Mouse (Mus musculus) embryonic facial prominence, embryonic 11.5 days (tissue): Measurements from ENCODE around the gene Tnni3k. TPM values are rescaled to one million over a fixed set of nuclear protein-coding genes. Genes with fewer than 3 reads are reported as not detected.
A peak's percentile ranks its signal among the peaks of the same experiment; 100 is the strongest.

Experiments
- ATAC-seq: fragments of 200-750 bp; cut with Nextera tagmentation; replicated peaks from 2 replicates; pipeline ENCODE4 v1.8.0; 2017; ENCODE audit warnings: low read depth; ENCODE audit not compliant: insufficient number of reproducible peaks, low FRiP score, low TSS enrichment
- DNase-seq: peaks from one replicate; pipeline ENCODE4 v3.0.0-alpha.2; 2015; ENCODE audit warnings: low spot score
- H3K27ac ChIP-seq: fragments of 300-500 bp; sonication (generic); replicated peaks from 2 replicates; pipeline ENCODE4 v1.5.1; 2014; ENCODE audit warnings: mild to moderate bottlenecking, low read depth, low read length, control low read depth
- H3K27me3 ChIP-seq: fragments of 300-500 bp; sonication (generic); 2 replicates; pipeline ENCODE4 v1.6.1; 2014; ENCODE audit warnings: mild to moderate bottlenecking, low read length, moderate library complexity, mixed read lengths; ENCODE audit not compliant: control insufficient read depth, insufficient read depth
- H3K36me3 ChIP-seq: fragments of 300-500 bp; sonication (generic); replicated peaks from 2 replicates; pipeline ENCODE4 v1.6.1; 2014; ENCODE audit warnings: low read depth, mild to moderate bottlenecking, low read length, moderate library complexity, mixed read lengths; ENCODE audit not compliant: control insufficient read depth, insufficient read depth
- H3K4me1 ChIP-seq: fragments of 300-500 bp; sonication (generic); 2 replicates; pipeline ENCODE4 v1.6.1; 2014; ENCODE audit warnings: low read length, mixed read lengths; ENCODE audit not compliant: control insufficient read depth, insufficient read depth
- H3K4me2 ChIP-seq: fragments of 300-500 bp; sonication (generic); 2 replicates; pipeline ENCODE4 v1.6.1; 2014; ENCODE audit warnings: low read depth, mild to moderate bottlenecking, control low read depth, low read length, moderate library complexity
- H3K4me3 ChIP-seq: fragments of 300-500 bp; sonication (generic); 2 replicates; pipeline ENCODE4 v1.5.1; 2014; ENCODE audit warnings: low read depth, low read length, control low read depth
- H3K9ac ChIP-seq: fragments of 300-500 bp; sonication (generic); replicated peaks from 2 replicates; pipeline ENCODE4 v1.6.1; 2014; ENCODE audit warnings: mild to moderate bottlenecking, control low read depth, low read length
- H3K9me3 ChIP-seq: fragments of 300-500 bp; sonication (generic); replicated peaks from 2 replicates; pipeline ENCODE4 v1.6.1; 2016; ENCODE audit warnings: mild to moderate bottlenecking, low read length, inconsistent platforms, mixed read lengths; ENCODE audit not compliant: control insufficient read depth
- WGBS: fragments of 180-500 bp; shearing (Covaris S2); extraction: QIAGEN DNeasy Blood & Tissue Kit; methylation state at CpG from one replicate; pipeline ENCODE4 v1.1.7; 2014; 5-methylcytosine and 5-hydroxymethylcytosine counted together
- polyA plus RNA-seq: library from polyadenylated mRNA; unstranded; fragments of >200 nt; fragmentation: Nextera tagmentation; extraction: Ambion mirVana; gene quantifications from 2 replicates; pipeline ENCODE4 v1.2.1, GENCODE M21; 2014

Gene Tnni3k
- polyA plus RNA-seq, 1 experiment from 2014 or later = not detected

GRCm38 (mm10) chr3:154881428-154881986, 173.7 kb downstream of the Tnni3k start:
- WGBS = 65% methylated on average over 2 of the region's 2 CpGs
- no peak for ATAC-seq
- H3K4me3 ChIP-seq = no peak overlapping the region

DNA sequence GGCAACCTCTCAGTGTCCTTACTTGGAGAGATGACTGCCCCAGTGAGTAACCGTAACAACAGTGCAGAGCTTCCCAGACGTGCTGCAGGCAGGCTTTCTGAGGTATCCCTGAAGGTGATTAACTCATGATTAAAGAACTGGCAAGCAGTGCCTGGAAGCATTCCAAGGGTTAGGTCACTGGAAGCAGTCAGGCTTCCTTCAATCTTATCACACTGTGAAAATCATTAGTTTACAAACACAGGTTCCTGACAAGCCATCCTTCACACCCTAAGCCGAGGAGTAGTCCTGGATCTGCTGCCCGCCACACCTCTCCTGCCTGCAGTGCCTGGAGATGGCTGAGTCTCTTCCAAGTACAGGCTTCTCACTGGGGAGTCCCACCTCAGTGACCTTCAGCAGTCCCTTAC, 174.7 kb downstream of the Tnni3k start:
- no peaks in the 10 kb centered on the region for H3K9me3 ChIP-seq
- ATAC-seq = 0 out of 2 replicates have a peak, but pooled peaks have one; percentile 58
- DNase-seq = no peak
- WGBS = 50% methylated on average over 4 of the region's 4 CpGs
- no peaks in the 10 kb centered on the region for H3K27me3 ChIP-seq
- H3K36me3 ChIP-seq = no peaks in the 10 kb centered on the region
- no peak overlapping the region for H3K4me3 ChIP-seq
- no peak overlapping the region for H3K9ac ChIP-seq
- no peak overlapping the region for H3K4me2 ChIP-seq
- no peaks in the 10 kb centered on the region for H3K4me1 ChIP-seq
- no peak overlapping the region for H3K27ac ChIP-seq

More at GRCm38 (mm10) chr3:154881428-154881986, 173.7 kb downstream of the Tnni3k start:
- no peaks in the 10 kb centered on the region for H3K9me3 ChIP-seq
- no peak overlapping the region for H3K9ac ChIP-seq
- H3K4me2 ChIP-seq = no peak overlapping the region
- H3K4me1 ChIP-seq = no peaks in the 10 kb centered on the region
- no peaks in the 10 kb centered on the region for H3K36me3 ChIP-seq
- H3K27ac ChIP-seq = no peak overlapping the region
- DNase-seq = no peak
- no peaks in the 10 kb centered on the region for H3K27me3 ChIP-seq

- ATAC-seq = no peak
- 77% methylated on average over 5 of the region's 5 CpGs for WGBS
- H3K4me3 ChIP-seq = no peak overlapping the region
Measured at GRCm38 (mm10) chr3:154880108-154880507, 175.1 kb downstream of the Tnni3k start.

GRCm38 (mm10) chr3:154879515-154879914, 175.7 kb downstream of the Tnni3k start:
- no peaks in the 10 kb centered on the region for H3K9me3 ChIP-seq
- no peak overlapping the region for H3K27ac ChIP-seq
- 35% methylated on average over 2 of the region's 2 CpGs for WGBS
- H3K4me2 ChIP-seq = no peak overlapping the region
- H3K27me3 ChIP-seq = no peaks in the 10 kb centered on the region
- no peaks in the 10 kb centered on the region for H3K4me1 ChIP-seq
- ATAC-seq (no peak), DNase-seq (no peak)
- H3K4me3 ChIP-seq = no peak overlapping the region
- no peak overlapping the region for H3K9ac ChIP-seq
- no peaks in the 10 kb centered on the region for H3K36me3 ChIP-seq

More at GRCm38 (mm10) chr3:154880108-154880507, 175.1 kb downstream of the Tnni3k start:
- H3K4me2 ChIP-seq = no peak overlapping the region
- DNase-seq = no peak
- H3K27ac ChIP-seq = no peak overlapping the region
- H3K4me1 ChIP-seq = no peaks in the 10 kb centered on the region
- no peaks in the 10 kb centered on the region for H3K27me3 ChIP-seq
- H3K36me3 ChIP-seq = no peaks in the 10 kb centered on the region
- H3K9ac ChIP-seq = no peak overlapping the region
- no peaks in the 10 kb centered on the region for H3K9me3 ChIP-seq

DNA sequence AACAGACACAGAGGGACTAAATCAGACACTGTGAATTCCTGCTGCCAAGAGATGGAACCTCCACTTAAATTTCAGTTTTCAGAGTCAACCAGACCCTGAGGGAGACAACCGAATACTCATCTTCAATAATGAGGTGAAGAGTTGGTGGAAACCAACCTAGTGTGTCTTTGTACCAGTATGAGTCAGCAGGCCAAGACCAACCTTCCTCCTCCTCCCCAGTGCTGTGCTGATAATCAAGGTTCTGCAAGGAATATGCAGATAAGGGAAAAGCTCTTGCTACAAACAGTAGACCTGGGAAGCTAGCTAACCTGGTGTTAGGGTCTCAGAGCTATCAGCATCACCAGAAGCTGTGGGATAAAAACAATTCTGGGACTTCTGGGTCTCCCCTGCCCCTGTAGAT, 176.1 kb downstream of the Tnni3k start:
- H3K9me3 ChIP-seq = no peaks in the 10 kb centered on the region
- no peak for DNase-seq
- H3K4me3 ChIP-seq = no peak overlapping the region
- no peak for ATAC-seq
- H3K27ac ChIP-seq = no peak overlapping the region
- H3K36me3 ChIP-seq = no peaks in the 10 kb centered on the region
- H3K27me3 ChIP-seq = no peaks in the 10 kb centered on the region
- 90% methylated on average over 1 of the region's 1 CpGs for WGBS
- no peak overlapping the region for H3K4me2 ChIP-seq
- no peaks in the 10 kb centered on the region for H3K4me1 ChIP-seq
- no peak overlapping the region for H3K9ac ChIP-seq

DNA sequence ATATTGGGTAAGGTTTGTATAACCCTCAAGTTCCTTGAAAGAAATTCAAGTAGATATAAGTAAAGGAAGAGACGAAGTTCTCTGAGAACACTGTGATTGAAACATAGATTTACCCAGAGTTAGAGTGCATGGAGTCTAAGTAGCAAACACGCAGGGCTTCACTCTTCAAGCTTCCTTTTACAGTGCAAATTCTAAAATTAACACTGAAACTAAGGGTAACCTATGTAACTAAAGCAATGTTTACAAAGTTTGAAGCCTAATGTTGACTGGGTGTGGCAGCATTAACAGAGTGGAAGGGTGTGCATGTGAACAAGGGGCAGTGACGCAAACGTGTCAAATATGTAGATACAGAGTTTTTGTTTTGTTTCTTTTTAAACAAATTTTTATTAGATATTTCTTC, 186.4 kb downstream of the Tnni3k start:
- no peaks in the 10 kb centered on the region for H3K9me3 ChIP-seq
- H3K9ac ChIP-seq = no peak overlapping the region
- no peaks in the 10 kb centered on the region for H3K4me1 ChIP-seq
- 90% methylated on average over 4 of the region's 4 CpGs for WGBS
- no peak overlapping the region for H3K4me3 ChIP-seq
- H3K36me3 ChIP-seq = no peaks in the 10 kb centered on the region
- DNase-seq (no peak), ATAC-seq (no peak)
- no peak overlapping the region for H3K4me2 ChIP-seq
- H3K27ac ChIP-seq = no peak overlapping the region
- no peaks in the 10 kb centered on the region for H3K27me3 ChIP-seq

DNA sequence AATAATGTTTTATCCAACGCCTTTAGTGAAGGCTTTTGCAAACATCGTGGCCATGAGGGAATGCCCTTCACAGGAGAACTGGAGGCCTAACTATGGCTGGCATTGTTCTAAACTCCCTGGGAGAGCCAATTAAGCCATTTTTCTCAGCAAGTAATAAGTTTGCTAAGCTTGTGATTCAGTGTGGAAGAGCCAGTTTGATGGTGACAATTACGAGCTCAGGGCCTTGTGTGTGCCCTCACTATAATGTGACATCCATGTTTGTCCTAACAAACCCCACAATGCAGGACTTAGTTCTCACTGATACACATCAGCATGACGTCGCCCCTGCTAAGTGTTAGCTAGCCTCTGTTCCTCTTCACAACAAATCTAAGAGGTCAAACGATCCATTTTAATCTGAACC, 193.3 kb downstream of the Tnni3k start:
- H3K4me1 ChIP-seq = no peaks in the 10 kb centered on the region
- H3K9me3 ChIP-seq = no peaks in the 10 kb centered on the region
- H3K27ac ChIP-seq = no peak overlapping the region
- WGBS = 70% methylated on average over 6 of the region's 6 CpGs
- no peaks in the 10 kb centered on the region for H3K27me3 ChIP-seq
- no peak overlapping the region for H3K4me2 ChIP-seq
- ATAC-seq (no peak), DNase-seq (no peak)
- no peaks in the 10 kb centered on the region for H3K36me3 ChIP-seq
- H3K4me3 ChIP-seq = no peak overlapping the region
- no peak overlapping the region for H3K9ac ChIP-seq

GRCm38 (mm10) chr3:154859721-154860120, 195.5 kb downstream of the Tnni3k start:
- H3K27me3 ChIP-seq = no peaks in the 10 kb centered on the region
- H3K4me2 ChIP-seq = no peak overlapping the region
- no peaks in the 10 kb centered on the region for H3K9me3 ChIP-seq
- no peak overlapping the region for H3K4me3 ChIP-seq
- no peaks in the 10 kb centered on the region for H3K36me3 ChIP-seq
- no peak overlapping the region for H3K27ac ChIP-seq
- no peaks in the 10 kb centered on the region for H3K4me1 ChIP-seq
- DNase-seq (no peak), ATAC-seq (no peak)
- WGBS = 64% methylated on average over 3 of the region's 3 CpGs
- no peak overlapping the region for H3K9ac ChIP-seq
